Mouse (Mus musculus) splenic B cell, adult 2 months (primary cell): ENCODE measurements around the gene Hacl1.
A peak's percentile ranks its signal among the peaks of the same experiment; 100 is the strongest.

Experiments
- DNase-seq: peaks from one replicate; pipeline ENCODE4 v3.0.0-alpha.2; 2011; ENCODE audit warnings: low read depth, low spot score
- H3K27me3 ChIP-seq: 2 replicates; pipeline ENCODE4 v1.6.1; 2012; ENCODE audit warnings: mild to moderate bottlenecking, low read length, moderate library complexity, mixed read lengths; ENCODE audit not compliant: control insufficient read depth, poor library complexity, insufficient read depth, severe bottlenecking
- H3K36me3 ChIP-seq: 2 replicates; pipeline ENCODE4 v1.6.1; 2012; ENCODE audit warnings: mild to moderate bottlenecking, low read length, moderate library complexity, mixed read lengths; ENCODE audit not compliant: control insufficient read depth, poor library complexity, insufficient read depth, severe bottlenecking

Gene Hacl1

DNA sequence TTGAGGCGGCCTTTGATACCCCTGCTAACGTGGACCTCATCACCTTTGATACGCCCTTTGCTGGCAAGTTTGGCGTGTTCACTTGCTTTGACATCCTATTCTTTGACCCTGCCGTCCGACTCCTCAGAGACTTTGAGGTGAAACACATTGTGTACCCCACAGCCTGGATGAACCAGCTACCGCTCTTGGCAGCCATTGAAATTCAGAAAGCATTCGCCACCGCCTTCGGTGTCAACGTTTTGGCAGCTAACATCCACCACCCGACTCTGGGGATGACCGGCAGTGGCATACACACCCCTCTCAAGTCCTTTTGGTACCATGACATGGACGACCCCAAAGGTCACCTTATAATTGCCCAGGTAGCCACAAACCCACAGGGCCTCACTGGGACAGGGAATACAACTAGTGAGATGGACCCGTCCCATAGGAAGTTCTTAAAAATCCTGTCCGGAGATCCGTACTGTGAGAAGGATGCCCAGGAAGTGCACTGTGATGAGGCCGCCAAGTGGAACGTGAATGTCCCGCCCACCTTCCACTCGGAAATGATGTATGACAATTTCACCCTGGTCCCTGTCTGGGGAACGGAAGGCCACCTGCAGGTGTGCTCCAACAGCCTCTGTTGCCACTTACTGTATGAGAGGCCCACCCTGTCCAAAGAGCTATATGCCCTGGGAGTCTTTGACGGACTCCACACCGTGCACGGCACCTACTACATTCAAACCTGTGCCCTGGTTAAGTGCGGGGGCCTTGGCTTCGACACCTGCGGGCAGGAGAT, 26.0 kb upstream of the Hacl1 start:
- DNase-seq: no peak
- H3K36me3 ChIP-seq: no peaks in the 10 kb centered on the region
- H3K27me3 ChIP-seq: no peaks in the 10 kb centered on the region

DNA sequence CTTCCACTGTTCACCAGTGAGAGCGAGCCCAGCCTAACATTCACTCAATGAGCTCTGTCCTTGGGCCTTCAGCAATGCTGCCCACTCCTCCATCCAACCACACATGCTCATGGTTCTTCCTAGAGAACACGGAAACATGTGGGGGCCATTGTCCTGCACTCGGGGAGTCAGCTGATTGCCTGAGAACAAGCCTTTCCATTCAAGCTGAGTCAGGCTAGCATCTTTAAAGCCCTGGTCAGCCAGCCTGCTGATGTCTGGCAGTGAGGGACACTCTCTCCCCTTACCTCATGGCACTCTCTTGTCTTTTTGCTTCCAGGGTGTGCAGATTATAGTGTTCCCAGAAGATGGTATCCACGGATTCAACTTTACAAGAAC, 24.5 kb upstream of the Hacl1 start:
- DNase-seq: no peak
- Histone ChIP-seq H3K36me3 (no peaks in the 10 kb centered on the region), H3K27me3 (no peaks in the 10 kb centered on the region)

DNA sequence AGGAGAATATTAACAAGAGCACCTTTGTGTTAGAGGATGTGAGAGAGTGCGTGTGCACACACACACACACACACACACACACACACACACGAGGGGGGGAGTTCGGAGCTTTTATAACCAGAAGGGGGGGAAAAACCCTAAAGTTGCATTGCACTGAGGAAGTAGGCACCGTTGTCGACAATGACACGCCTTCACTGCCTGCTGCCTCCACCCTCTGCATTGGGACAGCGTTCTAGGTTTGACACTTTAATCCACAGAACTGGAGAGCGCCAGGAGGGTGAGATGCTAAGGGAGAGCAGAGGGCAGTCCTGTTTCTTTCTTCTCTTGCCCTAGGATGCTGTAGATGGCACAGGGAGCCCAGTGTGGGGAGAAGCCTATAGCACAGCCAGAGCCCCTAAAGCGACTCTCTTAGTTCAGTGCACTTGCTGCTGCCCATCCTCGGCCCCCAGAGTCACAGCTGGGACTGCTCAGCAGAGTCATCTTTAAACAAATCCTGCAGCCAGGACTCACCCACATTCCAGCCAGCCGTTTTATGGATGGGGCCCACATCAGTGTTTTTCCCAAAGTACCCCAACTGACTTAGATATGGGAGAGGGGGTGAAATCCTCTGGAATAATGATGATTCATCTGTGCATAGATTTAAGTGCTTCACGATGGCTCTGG, 23.9 kb upstream of the Hacl1 start:
- Histone ChIP-seq H3K36me3 (no peaks in the 10 kb centered on the region), H3K27me3 (no peaks in the 10 kb centered on the region)
- peak; percentile 87 for DNase-seq

DNA sequence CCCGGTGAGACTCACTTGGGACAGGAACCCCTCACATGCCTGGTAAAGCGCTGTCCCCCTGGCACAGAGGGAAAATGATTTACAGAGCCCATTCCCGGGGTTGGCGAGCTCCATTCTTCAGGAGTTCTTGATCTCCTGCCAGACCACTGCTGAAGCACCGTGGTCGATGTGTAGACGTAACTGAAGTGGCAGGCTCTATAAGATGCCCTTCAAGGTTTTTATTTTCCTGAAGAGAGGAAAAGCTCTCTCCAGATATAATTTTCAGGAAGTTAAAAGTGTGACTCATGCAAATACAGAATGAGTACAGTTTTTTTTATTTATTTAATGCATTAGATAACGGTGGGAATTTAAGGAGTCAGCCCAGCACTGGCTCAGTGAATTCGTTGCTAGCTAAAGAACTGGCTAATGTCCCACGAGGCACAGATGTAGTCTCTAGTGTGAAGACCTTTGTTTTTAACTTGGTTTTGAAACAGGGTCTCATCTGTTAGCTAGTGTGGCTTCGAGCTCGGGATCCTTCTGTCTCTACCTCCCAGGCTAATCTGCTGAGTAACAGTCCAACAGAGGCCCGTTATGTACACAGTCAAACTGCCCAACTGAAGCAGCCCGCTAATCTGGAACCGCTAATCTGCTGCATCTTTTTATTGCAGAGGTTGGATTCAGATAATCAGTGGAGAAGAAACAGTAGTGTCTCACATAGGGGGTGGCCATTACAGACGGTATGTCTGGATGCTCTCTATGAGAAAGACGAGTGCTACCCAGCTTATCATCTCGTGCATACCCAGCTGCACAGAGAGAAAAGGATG, 23.2 kb upstream of the Hacl1 start:
- no peaks in the 10 kb centered on the region for H3K36me3 ChIP-seq
- no peak for DNase-seq
- no peaks in the 10 kb centered on the region for H3K27me3 ChIP-seq

DNA sequence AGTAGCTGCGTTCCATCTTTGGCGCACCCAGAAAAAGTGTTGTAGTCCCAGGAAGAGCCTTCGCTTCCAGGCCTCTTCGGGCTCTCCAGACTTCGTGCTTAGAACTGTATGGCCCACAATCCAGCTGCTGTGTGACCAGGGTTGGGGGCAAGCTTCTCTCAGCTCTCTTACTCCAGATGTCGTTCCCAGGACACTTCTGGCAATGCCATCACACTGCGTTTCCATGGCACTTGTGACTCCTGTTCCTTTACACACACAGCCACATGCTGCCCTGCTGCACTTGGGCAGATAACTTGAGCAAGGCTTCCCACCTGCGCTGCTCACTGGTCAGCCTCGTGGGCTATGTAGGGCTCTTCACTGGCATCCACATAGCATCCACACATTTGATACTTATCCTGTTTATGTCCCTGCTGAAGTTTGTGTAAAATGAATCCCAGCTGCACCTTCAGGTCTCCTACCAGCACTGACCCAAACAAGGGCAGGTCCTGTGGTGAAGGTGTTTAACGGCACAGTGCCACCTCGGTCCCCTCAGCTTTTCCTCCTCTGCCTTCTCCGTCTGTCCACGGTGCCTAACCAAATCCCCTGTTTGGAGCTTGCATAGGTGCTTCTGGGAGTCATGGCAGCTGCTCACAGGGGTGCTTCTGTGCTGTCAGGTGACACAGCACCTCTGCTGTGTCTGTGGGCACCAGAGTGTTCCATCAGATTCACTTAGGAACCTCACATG, 22.5 kb upstream of the Hacl1 start:
- DNase-seq: no peak
- Histone ChIP-seq H3K27me3 (no peaks in the 10 kb centered on the region), H3K36me3 (no peaks in the 10 kb centered on the region)

DNA sequence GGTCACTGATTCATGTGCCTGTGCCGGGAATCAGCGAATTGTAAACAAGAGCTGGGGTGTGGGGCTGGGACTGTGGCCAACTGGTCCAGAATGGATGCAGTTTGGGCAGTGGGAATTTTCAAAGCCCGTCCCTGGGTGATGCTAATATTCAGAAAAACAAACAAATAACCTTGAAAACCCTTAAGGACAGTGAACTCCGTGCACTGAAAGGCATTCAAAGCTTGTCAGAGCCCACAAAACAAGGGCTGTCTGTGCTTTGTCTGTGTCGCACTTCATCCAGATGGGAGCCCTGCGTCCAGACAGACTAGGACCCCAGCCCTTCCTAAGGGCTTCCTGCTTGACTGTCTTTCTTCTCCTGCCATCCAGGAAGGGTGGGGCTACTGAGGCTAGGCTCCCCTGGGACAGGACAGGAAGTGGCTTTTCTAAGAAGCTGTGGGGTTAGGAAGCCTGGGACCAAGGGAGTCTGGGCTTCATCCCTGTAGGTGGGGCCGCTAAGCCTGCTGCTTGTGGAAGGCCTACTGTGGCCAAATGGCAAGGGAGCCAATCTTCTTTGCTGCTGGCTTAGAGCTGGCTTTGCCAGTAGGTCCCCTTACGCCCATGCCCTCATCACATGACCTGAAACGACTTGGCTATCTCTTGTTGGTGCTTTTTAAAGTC, 21.6 kb upstream of the Hacl1 start:
- Histone ChIP-seq H3K36me3 (no peaks in the 10 kb centered on the region), H3K27me3 (no peaks in the 10 kb centered on the region)
- peak; percentile 50 for DNase-seq

DNA sequence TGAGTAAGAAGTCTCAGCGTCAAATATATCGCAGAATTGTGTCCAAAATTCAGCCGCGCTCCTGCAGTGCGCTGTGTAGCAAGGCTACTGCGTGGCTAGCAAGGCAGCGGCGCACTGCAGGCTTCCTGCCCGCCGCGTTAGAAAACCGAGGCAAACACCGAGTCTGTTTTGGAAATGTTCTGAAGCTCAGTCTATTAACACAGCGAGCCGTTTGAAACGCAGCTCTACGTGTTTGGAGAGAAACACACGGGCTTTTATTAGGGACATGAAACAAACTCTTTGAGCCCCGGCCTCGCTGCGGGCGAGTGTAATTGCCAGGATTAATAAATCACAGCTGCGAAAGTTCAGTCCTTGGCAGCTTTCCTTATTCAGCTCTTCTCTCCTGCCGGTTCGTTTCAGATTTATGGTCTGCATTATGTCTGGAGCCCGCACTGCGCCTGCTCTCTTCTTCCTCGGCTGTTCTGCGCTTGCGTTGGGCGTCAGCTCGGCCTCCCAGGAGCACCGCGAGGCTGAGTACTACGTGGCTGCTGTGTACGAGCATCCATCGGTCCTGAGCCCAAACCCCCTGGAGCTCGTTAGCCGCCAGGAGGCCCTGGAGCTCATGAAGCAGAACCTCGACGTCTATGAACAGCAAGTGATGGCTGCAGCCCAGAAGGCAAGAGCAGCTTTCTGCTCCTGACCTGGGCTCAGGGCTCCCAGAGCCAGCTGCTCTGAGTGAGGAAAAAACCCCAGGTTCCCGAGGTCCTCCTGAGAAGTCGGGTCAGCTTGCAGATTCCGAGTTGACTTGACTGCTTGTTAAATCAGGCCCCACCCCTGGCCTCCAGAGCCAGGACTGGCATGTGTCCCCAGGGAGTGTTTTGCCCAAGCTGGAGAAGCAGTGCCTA, 20.8 kb upstream of the Hacl1 start:
- no peaks in the 10 kb centered on the region for H3K36me3 ChIP-seq
- peak; percentile 71 for DNase-seq

DNA sequence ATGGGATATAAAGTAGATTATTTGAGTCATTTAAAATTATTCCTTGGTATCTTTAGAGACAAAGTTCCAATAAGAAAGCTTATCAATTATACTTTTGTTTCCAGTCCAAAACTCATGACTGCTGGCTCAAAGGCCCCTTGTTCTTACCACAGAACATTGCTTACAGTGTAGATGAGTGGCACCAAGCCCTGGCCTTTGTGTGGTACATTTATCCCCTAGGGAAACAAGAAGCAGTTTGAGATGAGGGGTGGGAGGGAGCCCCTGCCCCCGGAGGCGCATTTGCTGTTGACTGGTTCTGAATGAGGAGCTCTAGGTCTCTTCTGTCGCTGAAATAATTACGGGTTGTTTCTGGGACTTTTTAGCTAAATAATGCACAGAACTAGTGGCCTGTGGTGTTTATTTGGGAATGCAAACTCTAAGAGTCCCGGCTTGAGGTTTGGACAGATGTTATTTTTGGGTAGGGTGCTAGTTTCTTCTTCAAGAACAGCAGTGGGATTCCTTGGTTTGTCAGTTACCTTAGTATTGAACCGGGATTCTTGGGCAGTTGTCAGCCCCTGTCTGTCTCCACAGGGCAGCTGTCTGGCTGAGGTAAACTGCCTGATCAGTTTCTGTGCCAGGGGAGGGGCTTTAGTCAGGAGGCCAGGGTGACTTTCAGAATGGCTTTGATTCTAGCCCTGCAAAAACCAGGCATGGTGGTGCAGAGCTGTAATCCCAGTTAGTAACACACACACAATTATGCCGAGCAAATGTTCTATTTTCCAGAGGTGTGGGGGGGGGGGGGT, 19.4 kb upstream of the Hacl1 start:
- DNase-seq: no peak
- no peaks in the 10 kb centered on the region for H3K36me3 ChIP-seq
- no peaks in the 10 kb centered on the region for H3K27me3 ChIP-seq

More for the DNA sequence above, 20.8 kb upstream of the Hacl1 start:
- H3K27me3 ChIP-seq: no peaks in the 10 kb centered on the region

DNA sequence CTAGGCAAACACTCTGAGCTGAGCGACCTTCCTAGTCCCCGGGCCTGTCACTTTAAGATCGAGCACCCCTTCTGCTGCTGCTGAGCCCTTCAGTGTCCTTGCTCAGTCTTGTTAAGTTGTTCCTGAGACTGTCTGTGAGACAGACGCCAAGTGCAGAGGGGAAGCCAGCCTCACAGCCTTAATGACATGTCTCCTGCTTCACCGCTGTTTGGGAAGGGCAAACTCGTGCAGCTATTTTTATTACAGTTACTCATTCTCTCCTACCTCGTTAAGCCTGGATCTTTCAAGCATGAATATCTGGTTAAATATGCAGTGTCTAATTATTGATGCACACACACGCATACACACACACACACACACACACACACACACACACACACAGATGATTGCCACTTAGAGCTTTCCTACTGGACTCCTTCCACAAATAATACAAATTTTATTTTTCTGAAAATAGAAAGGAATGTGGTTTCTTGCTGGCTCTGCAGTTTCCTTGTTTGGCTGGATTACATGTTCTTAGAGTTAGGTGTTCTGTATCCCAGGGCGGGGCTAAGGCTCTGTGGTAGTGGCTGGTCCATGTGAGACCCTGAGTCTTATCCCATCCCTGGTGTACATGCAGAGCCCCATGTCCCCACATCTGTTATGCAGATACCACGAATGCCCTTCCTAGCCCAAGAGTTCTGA, 18.6 kb upstream of the Hacl1 start:
- H3K36me3 ChIP-seq: no peaks in the 10 kb centered on the region
- H3K27me3 ChIP-seq: no peaks in the 10 kb centered on the region
- DNase-seq: peak; percentile 63

DNA sequence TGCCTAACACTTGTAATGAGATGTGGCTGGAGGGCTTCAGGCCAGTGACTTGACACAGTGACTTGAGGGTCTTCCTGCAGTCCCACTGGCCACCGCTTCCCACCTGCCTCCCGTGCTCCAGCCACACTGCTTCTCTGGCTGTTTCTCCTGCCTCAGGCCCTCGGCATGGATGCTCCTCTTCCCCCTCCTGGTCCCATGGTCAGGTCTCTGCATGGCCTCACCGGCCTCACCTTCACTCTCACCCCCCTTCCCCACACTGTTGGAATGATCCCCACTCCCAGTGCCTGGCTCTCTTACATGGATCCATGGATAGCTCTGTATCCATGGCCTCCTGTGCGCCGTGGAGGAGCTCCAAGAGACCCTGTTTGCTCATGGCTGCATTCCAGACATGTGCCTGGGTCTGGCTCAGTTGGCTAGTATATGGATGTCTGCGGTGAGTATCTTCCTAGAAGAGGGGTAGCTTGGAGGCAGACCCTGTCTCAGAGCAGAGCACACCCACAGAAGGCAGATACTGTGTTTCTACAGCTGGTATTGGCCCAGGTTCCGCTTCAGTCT, 17.1 kb upstream of the Hacl1 start:
- DNase-seq: no peak
- Histone ChIP-seq H3K36me3 (no peaks in the 10 kb centered on the region), H3K27me3 (no peaks in the 10 kb centered on the region)

DNA sequence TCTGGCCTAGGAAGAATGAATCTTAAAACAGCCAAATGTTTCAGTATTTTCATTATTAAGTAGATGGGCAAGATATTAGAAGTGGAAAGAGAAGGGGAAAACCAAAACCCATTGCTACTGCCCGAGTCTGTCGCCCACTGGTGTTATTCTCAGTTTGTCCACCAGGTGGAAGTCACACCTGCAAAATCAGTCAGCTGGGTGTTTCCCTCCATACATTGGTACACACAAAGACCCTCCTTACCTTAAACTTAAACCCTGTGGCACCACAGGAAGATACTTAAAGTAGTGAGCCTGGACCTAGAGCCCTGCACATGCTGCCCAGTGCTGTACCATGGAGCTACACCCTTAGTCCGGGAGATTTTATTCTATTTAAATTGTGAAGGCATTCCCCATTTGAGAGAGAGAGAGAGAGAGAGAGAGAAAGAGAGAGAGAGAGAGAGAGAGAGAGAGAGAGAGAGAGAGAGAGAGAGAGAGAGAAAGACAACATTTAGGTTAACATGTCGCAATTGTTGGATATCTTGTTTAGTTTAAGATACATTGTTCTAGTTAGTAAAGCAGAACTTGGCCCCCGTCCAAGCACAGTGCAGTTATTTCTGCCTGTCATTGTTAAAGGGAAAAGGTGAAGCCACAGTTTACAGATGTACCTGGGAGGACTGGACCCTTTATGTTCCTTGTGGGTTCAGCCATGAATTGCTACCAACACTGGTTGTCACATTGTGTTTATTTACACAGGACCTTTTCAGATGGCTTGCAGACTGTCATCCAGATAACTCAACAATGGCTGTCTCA, 16.0 kb upstream of the Hacl1 start:
- Histone ChIP-seq H3K27me3 (no peaks in the 10 kb centered on the region), H3K36me3 (no peaks in the 10 kb centered on the region)
- DNase-seq: peak; percentile 86

DNA sequence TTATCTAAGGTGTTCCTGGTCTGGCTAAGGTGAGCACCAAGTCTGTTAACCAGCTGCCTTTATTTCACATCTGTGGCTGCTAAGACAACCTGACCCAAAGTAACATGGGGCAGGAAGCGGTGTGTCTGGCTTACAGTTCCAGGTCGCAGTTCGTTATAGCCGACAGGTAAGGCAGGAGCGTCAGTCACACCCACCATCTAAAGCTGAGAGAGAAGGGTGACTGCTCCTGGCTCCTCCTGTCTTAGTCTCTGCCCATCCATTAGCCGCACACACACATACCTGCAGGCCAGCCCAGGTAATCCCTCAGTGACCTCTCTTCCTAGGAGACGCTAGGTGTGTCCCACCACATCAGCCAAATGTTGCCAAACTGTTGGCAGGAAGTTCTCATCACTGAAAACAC, 15.3 kb upstream of the Hacl1 start:
- Histone ChIP-seq H3K27me3 (no peaks in the 10 kb centered on the region), H3K36me3 (no peaks in the 10 kb centered on the region)
- no peak for DNase-seq
